Mouse (Mus musculus) lung, embryonic 14.5 days (tissue): ENCODE measurements around the gene Sfxn3. TPM values are rescaled to one million over a fixed set of nuclear protein-coding genes. Genes with fewer than 3 reads are reported as not detected.

ENCODE experiments used
- ATAC-seq: fragments of 200-750 bp; cut with Nextera tagmentation; 2 replicates; pipeline ENCODE4 v1.8.0; 2017; ENCODE audit warnings: mild to moderate bottlenecking, moderate TSS enrichment, moderate library complexity; ENCODE audit not compliant: insufficient read depth
- DNase-seq: peaks from one replicate; pipeline ENCODE4 v3.0.0-alpha.2; 2015
- H3K27ac ChIP-seq: fragments of 300-500 bp; sonication (generic); 2 replicates; pipeline ENCODE4 v1.5.1; 2014; ENCODE audit warnings: low read depth, mild to moderate bottlenecking, moderate library complexity
- H3K27me3 ChIP-seq: fragments of 300-500 bp; sonication (generic); 2 replicates; pipeline ENCODE4 v1.6.1; 2014; ENCODE audit warnings: low read length, control low read depth; ENCODE audit not compliant: insufficient read depth
- H3K36me3 ChIP-seq: fragments of 300-500 bp; sonication (generic); 2 replicates; pipeline ENCODE4 v1.6.1; 2014; ENCODE audit warnings: control low read depth; ENCODE audit not compliant: insufficient read depth
- H3K4me1 ChIP-seq: fragments of 300-500 bp; sonication (generic); 2 replicates; pipeline ENCODE4 v1.6.1; 2014; ENCODE audit warnings: antibody characterized with exemption, control low read depth; ENCODE audit not compliant: insufficient read depth
- H3K4me2 ChIP-seq: fragments of 300-500 bp; sonication (generic); 2 replicates; pipeline ENCODE4 v1.6.1; 2014; ENCODE audit warnings: mild to moderate bottlenecking
- H3K4me3 ChIP-seq: fragments of 300-500 bp; sonication (generic); 2 replicates; pipeline ENCODE4 v1.5.1; 2014; ENCODE audit warnings: low read depth, low read length
- H3K9ac ChIP-seq: fragments of 300-500 bp; sonication (generic); 2 replicates; pipeline ENCODE4 v1.6.1; 2014
- H3K9me3 ChIP-seq: fragments of 300-500 bp; sonication (generic); 2 replicates; pipeline ENCODE4 v1.6.1; 2016; ENCODE audit warnings: low read depth, low read length, control low read depth
- CTCF ChIP-seq: IDR thresholded peaks from 2 replicates; pipeline ENCODE4 v1.5.1; 2016; ENCODE audit warnings: antibody characterized with exemption, low read depth
- WGBS: fragments of 180-500 bp; shearing (Covaris S2); extraction: QIAGEN DNeasy Blood & Tissue Kit; methylation state at CpG from one replicate; pipeline ENCODE4 v1.1.7; 2014; 5-methylcytosine and 5-hydroxymethylcytosine counted together
- polyA plus RNA-seq: library from polyadenylated mRNA; unstranded; fragments of >200 nt; fragmentation: Nextera tagmentation; extraction: Ambion mirVana; gene quantifications from 2 replicates; pipeline ENCODE4 v1.2.1, GENCODE M21; 2014

The Sfxn3 gene
- polyA plus RNA-seq, 1 experiment from 2014 or later: 18.3 TPM

DNA sequence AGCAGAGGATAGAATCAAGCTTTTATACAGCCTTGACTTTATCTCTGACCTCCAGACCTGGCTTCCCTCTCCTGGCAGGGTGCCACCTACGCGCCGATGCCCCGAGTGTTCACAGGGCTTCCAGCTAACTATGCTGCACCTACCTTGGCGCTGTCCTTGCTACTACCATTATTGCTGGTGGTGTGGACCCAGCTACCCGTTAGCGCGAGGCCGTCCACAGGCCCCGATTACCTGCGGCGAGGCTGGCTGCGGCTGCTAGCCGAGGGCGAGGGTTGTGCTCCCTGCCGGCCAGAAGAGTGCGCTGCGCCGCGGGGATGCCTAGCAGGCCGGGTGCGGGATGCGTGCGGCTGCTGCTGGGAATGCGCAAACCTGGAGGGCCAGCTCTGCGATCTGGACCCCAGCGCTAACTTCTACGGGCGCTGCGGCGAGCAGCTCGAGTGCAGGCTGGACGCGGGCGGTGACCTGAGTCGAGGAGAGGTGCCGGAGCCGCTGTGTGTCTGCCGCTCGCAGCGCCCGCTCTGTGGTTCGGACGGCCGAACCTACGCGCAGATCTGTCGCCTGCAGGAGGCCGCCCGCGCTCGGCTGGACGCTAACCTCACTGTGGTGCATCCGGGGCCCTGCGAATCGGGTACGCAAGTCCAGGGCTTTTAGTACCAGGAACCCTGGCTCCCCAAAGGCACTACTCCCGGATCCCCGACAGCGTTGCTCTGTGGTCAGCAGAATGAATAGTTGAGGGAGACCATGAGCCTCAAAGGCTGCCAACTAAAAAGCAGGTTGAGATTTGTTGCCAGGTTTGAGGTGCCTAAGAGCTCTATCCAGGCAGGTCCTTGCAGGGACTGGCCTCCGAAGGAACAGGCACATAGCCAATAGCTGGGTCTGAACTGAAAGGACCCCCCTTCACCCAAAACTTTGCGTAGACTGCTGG is 29.5 kb downstream of the Sfxn3 start:
- Histone ChIP-seq H3K4me1 (peaks cover 24% of the 10 kb centered on the region; the same call in 1 of the 2 replicates), H3K4me3 (peak overlapping the region; percentile 62), H3K27me3 (peaks cover 63% of the 10 kb centered on the region), H3K36me3 (no peaks in the 10 kb centered on the region), H3K9ac (peak overlapping the region; percentile 36), H3K27ac (no peak overlapping the region), H3K9me3 (no peaks in the 10 kb centered on the region), H3K4me2 (peak overlapping the region; percentile 88)
- 1% methylated on average over 62 of the region's 62 CpGs for WGBS
- ATAC-seq (no peak), DNase-seq (peak; percentile 69)
- peak; percentile 55 for TF ChIP-seq CTCF

DNA sequence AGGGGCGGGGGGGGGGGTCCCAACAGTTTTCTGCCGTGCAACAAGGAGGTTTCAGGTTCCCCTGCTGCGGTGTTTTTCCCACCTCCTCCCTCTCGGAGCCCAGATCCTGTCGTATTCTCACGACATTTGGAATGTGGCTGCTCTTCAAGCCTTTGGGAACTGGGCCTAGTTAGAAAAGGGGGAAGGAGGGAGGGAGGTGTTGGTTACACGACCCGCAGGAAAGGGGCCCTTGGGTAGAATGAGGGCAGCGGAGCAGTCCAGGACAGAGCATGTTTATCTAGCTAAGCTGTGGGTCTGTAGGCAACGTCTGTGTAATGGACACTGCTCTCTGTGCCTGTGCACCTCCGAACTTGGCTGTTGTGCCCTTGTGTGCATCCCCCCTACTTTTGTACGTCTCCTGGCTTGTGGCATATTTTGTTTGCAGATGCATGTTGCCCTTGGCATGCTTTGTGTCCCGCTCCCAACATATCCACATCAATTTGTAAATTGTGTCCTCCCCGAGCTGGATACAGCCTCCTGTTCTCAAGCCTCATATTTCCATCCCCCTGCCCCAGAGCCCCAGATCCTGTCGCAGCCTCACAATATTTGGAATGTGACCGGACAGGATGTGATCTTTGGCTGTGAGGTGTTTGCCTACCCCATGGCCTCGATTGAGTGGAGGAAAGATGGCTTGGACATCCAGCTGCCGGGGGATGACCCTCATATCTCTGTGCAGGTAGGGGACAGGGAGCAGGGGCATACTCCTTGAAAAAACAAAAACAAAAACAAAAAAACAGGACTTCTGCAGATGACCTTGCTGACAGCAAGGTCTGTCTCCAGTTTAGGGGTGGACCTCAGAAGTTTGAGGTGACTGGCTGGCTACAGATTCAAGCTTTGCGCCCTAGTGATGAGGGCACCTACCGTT is 30.7 kb downstream of the Sfxn3 start:
- DNase-seq (no peak), ATAC-seq (no peak)
- H3K4me1 ChIP-seq: peaks cover 24% of the 10 kb centered on the region; the same call in 1 of the 2 replicates
- peaks cover 66% of the 10 kb centered on the region for H3K27me3 ChIP-seq
- H3K27ac ChIP-seq: no peak overlapping the region
- no peak overlapping the region for H3K9ac ChIP-seq
- H3K36me3 ChIP-seq: no peaks in the 10 kb centered on the region
- TF ChIP-seq CTCF: no peak
- H3K4me3 ChIP-seq: no peak overlapping the region
- H3K9me3 ChIP-seq: no peaks in the 10 kb centered on the region
- WGBS: 8% methylated on average over 20 of the region's 20 CpGs
- H3K4me2 ChIP-seq: no peak overlapping the region; the same call in 1 of the 2 replicates

DNA sequence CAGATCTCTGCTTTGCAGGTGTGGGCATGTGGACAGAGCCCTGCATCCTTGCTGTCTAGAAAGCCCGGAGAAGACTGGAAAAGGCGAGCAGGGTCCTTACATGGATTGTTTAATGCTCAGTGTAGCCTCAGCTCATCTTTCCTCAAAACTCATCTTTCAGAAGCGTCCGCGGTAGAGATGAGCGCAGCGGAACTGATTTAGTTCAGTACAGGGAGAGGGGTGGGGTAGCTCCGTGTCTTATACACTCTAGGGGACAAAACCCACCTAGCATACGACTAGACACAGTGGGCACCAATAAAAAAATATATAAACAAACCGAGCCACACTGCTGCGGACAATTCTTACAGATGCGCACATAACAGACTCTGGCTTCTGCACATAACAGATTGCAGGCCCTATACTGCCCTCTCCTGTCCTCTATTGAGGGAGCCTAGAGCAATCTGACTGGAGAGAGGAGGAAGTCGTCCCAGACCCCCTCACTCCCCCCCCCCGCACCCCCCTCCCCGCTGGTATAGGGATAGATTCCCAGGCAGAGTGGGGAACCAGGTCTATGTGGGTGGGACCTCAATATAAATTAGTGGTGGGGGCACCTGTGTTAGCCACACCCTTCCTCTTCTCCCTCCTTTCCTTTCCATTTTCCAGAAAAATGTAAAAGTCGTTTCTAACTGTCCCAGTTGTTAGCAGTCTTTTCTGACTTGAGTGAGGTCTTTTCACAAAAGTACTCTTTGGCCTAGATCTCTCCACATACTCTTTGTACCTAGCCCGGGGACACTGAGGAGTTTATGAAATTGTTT is 31.9 kb downstream of the Sfxn3 start:
- Histone ChIP-seq H3K27me3 (peaks cover 68% of the 10 kb centered on the region), H3K4me3 (peak overlapping the region; percentile 31), H3K27ac (no peak overlapping the region), H3K4me1 (peaks cover 24% of the 10 kb centered on the region; the same call in 1 of the 2 replicates), H3K36me3 (no peaks in the 10 kb centered on the region), H3K4me2 (peak overlapping the region; percentile 61), H3K9ac (no peak overlapping the region), H3K9me3 (no peaks in the 10 kb centered on the region)
- peak; percentile 56 for TF ChIP-seq CTCF
- DNase-seq (peak; percentile 79), ATAC-seq (no peak)
- 7% methylated on average over 17 of the region's 17 CpGs for WGBS

DNA sequence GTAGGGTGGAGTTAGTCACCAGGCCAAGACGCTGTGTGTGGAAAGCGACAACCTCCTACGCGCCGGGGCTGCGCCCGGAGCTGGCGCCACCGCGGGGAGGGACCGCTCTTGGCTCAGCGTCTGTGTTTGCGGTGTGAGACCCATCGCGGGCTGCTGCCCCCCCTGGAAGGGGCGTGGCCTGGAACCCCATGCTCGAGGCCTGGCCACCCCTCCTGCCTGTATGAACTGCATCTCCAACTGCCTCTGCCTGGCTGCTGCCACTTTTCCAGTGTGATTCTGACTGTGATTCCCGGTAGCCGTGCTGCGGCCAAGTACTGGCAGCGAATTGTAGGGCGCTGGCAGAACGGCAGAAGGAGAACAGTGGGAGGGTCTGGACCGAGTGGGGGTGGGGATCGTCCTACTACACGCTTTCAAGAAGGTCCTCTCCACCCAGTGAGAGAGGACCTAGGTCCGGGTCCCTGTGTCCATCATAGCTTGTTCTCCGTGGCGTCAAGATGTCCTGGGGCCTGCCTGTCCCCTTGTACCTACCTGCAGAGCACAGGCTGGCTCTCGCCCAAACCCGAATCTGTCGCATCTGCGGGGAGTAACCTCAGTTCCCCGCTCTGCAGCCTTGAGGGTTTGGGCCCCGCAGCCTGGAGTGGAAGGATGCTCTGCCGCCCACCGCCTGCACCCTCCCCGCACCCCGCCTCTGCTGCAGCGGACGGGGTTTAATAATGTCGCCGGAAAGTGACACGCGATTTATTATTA is 32.6 kb downstream of the Sfxn3 start:
- ATAC-seq (peak; percentile 16; the same call in 1 of the 2 replicates), DNase-seq (peak; percentile 80)
- peak overlapping the region; percentile 31 for H3K4me3 ChIP-seq
- H3K9ac ChIP-seq: peak overlapping the region; percentile 17; the same call in 1 of the 2 replicates
- H3K4me1 ChIP-seq: peaks cover 24% of the 10 kb centered on the region; the same call in 1 of the 2 replicates
- H3K27me3 ChIP-seq: peaks cover 68% of the 10 kb centered on the region
- H3K27ac ChIP-seq: no peak overlapping the region
- no peaks in the 10 kb centered on the region for H3K36me3 ChIP-seq
- no peak for TF ChIP-seq CTCF
- under 1% methylated on average over 45 of the region's 45 CpGs for WGBS
- peak overlapping the region; percentile 61 for H3K4me2 ChIP-seq
- H3K9me3 ChIP-seq: no peaks in the 10 kb centered on the region

DNA sequence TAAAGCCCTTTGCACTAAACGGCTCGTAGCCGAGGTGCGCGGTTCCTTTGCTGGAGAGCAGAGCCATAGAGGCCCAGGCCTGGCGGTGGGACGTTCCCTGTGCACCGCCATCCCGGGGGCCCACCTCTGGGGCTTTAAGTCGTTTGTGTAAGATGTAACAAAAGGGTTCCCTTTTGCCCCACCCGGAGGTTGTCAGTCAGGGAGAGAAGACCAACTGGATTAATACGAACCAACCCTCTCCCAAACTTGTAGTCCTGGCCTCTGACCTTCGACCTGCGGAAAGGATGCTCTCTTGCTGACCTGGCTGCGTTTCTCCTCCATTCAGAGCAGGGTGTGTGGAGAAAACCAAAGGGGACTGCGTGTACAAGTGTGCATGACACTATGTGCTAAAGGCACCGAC is 33.4 kb downstream of the Sfxn3 start:
- peaks cover 65% of the 10 kb centered on the region for H3K27me3 ChIP-seq
- no peak overlapping the region for H3K9ac ChIP-seq

DNA sequence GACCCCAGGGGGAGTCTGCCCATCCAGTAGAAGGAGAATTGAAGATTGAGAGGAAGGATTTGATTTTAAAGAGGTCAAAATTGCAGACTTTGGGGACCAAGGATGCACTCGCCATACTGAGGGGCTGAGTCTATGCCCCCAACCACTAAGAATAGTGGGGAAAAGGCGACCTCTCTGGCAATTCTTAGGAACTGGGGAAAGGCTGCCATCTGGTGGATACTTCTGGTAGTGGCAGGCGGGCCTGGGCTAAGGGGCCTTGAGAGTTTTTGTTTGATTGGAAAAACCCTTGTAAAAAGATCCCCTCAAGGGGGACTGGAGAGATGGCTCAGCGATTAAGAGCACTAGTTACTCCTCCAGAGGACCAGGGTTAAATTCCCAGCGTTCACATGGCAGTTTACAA is 34.0 kb downstream of the Sfxn3 start:
- 4% methylated on average over 5 of the region's 5 CpGs for WGBS
- no peak overlapping the region for H3K4me3 ChIP-seq
- peaks cover 15% of the 10 kb centered on the region; the same call in 1 of the 2 replicates for H3K4me1 ChIP-seq
- H3K27me3 ChIP-seq: peaks cover 59% of the 10 kb centered on the region
- no peaks in the 10 kb centered on the region for H3K36me3 ChIP-seq
- no peak overlapping the region for H3K9ac ChIP-seq
- ATAC-seq (no peak), DNase-seq (peak; percentile 90)
- peak overlapping the region; percentile 61 for H3K4me2 ChIP-seq
- H3K27ac ChIP-seq: no peak overlapping the region
- H3K9me3 ChIP-seq: no peaks in the 10 kb centered on the region
- peak; percentile 94 for TF ChIP-seq CTCF

More for the DNA sequence above, 33.4 kb downstream of the Sfxn3 start:
- no peak for DNase-seq
- no peak overlapping the region for H3K27ac ChIP-seq
- H3K36me3 ChIP-seq: no peaks in the 10 kb centered on the region
- peak overlapping the region; percentile 31 for H3K4me3 ChIP-seq
- TF ChIP-seq CTCF: no peak
- WGBS: 1% methylated on average over 17 of the region's 17 CpGs
- H3K4me1 ChIP-seq: peaks cover 20% of the 10 kb centered on the region; the same call in 1 of the 2 replicates
- H3K9me3 ChIP-seq: no peaks in the 10 kb centered on the region
- no peak for ATAC-seq
- H3K4me2 ChIP-seq: peak overlapping the region; percentile 61
